Mouse (Mus musculus): Measurements from ENCODE around the gene Msto1.
"Not testable (repeated sequence)": the region's sequence is repeated elsewhere in the genome, so short reads cannot be mapped to it uniquely, and the experiment has no call there.

Gene Msto1

GRCm38 (mm10) chr3:88913511-88914383 lies at the start of gene Msto1:
TSS of gene Msto1 (minus strand) at chr3:88913999.
- in situ Hi-C loops (cut with MboI; ENCODE audit: low sequenced_read_pairs): no loop called here

GRCm38 (mm10) chr3:88963211-88963610 lies 49.4 kb upstream of the Msto1 start:
- in situ Hi-C loops (cut with MboI; ENCODE audit: low sequenced_read_pairs): not testable (repeated sequence)

GRCm38 (mm10) chr3:88953736-88954135 lies 39.9 kb upstream of the Msto1 start:
- in situ Hi-C loops (cut with MboI; ENCODE audit: low sequenced_read_pairs): no loop called here

GRCm38 (mm10) chr3:88953246-88953645 lies 39.4 kb upstream of the Msto1 start:
- in situ Hi-C loops (cut with MboI; ENCODE audit: low sequenced_read_pairs): no loop called here

- in situ Hi-C loops (cut with MboI; ENCODE audit: low sequenced_read_pairs): no loop called here
Measured at GRCm38 (mm10) chr3:88951327-88951800, 37.6 kb upstream of the Msto1 start.

- in situ Hi-C loops (cut with MboI; ENCODE audit: low sequenced_read_pairs): no loop called here
Measured at GRCm38 (mm10) chr3:88950576-88951326, 37.0 kb upstream of the Msto1 start, which contains the start of the genes Ash1l and Dap3. TSS of gene Ash1l (plus strand) at chr3:88950622. TSS of gene Dap3 (minus strand) at chr3:88951181.

- in situ Hi-C loops (cut with MboI; ENCODE audit: low sequenced_read_pairs): no loop called here
Measured at GRCm38 (mm10) chr3:88949786-88950575, 36.2 kb upstream of the Msto1 start.

- in situ Hi-C loops (cut with MboI; ENCODE audit: low sequenced_read_pairs): no loop called here
Measured at GRCm38 (mm10) chr3:88944109-88944508, 30.3 kb upstream of the Msto1 start.

GRCm38 (mm10) chr3:88942316-88942880 lies 28.6 kb upstream of the Msto1 start:
- in situ Hi-C loops (cut with MboI; ENCODE audit: low sequenced_read_pairs): no loop called here

- in situ Hi-C loops (cut with MboI; ENCODE audit: low sequenced_read_pairs): no loop called here
Measured at GRCm38 (mm10) chr3:88939749-88940148, 25.9 kb upstream of the Msto1 start.

- in situ Hi-C loops (cut with MboI; ENCODE audit: low sequenced_read_pairs): no loop called here
Measured at GRCm38 (mm10) chr3:88939071-88939470, 25.3 kb upstream of the Msto1 start.

- in situ Hi-C loops (cut with MboI; ENCODE audit: low sequenced_read_pairs): no loop called here
Measured at GRCm38 (mm10) chr3:88929501-88929900, 15.7 kb upstream of the Msto1 start.

GRCm38 (mm10) chr3:88925651-88926050 lies 11.9 kb upstream of the Msto1 start:
- in situ Hi-C loops (cut with MboI; ENCODE audit: low sequenced_read_pairs): no loop called here

- in situ Hi-C loops (cut with MboI; ENCODE audit: low sequenced_read_pairs): no loop called here
Measured at GRCm38 (mm10) chr3:88923989-88924591, 10.3 kb upstream of the Msto1 start.

- in situ Hi-C loops (cut with MboI; ENCODE audit: low sequenced_read_pairs): no loop called here
Measured at GRCm38 (mm10) chr3:88921411-88921810, 7.6 kb upstream of the Msto1 start.

- in situ Hi-C loops (cut with MboI; ENCODE audit: low sequenced_read_pairs): no loop called here
Measured at GRCm38 (mm10) chr3:88918981-88919380, 5.2 kb upstream of the Msto1 start.

- in situ Hi-C loops (cut with MboI; ENCODE audit: low sequenced_read_pairs): no loop called here
Measured at GRCm38 (mm10) chr3:88914384-88914810, 598 bp upstream of the Msto1 start.

GRCm38 (mm10) chr3:88912585-88912984 lies 1.2 kb downstream of the Msto1 start:
- in situ Hi-C loops (cut with MboI; ENCODE audit: low sequenced_read_pairs): no loop called here

GRCm38 (mm10) chr3:88906393-88907159 lies 7.2 kb downstream of the Msto1 start:
- in situ Hi-C loops (cut with MboI; ENCODE audit: low sequenced_read_pairs): no loop called here

Measured in CH12F3 (cell line).